Mouse (Mus musculus) adrenal gland, adult 10 weeks (tissue): Measurements from ENCODE around the gene Selenoi. TPM values are rescaled to one million over a fixed set of nuclear protein-coding genes. Genes with fewer than 3 reads are reported as not detected.

Experiments used
- polyA plus RNA-seq: library from polyadenylated mRNA; stranded (reverse); fragments of 350-450 nt; fragmentation: Illumina TruSeq; extraction: RNeasy Lipid Tissue Mini Kit (QIAGEN cat#74804); gene quantifications from one replicate; pipeline ENCODE4 v1.2.3, GENCODE M21; 2014; ENCODE audit warnings: low read depth, low replicate concordance

Selenoi gene
- 45.8 TPM for polyA plus RNA-seq

DNA sequence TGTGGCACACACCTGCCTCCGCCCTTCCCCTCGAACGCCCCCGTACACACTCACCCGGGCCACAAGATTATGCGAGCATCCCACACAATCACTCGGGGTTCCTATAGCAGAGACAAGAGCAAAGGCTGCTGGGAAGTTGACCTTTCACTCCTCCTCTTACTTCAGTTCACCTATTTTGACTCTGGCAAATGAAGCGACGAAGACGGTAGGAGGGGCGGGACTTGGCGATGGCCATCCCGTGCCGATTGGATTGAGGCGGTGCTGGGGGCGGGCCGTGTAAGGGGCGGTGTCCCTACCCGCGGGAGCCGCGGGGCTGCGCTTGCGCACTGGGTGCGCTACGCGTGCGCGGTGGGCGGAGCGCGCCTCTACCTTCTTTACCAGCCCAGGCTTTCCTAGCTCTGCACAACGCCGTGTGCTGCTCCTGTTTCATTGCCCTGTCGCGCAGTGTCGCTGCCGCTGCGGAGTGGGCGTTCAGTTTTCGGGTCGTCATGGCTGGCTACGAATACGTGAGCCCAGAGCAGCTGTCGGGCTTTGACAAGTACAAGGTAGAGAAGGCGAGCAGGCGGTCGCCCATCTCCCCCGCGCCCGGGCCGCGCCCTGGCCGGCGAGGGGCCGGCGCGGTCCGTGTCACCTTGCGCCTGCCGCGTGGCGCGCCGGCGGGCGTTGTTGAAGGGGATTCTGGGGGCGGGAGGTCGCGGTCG lies at the start of gene Selenoi:
Selenoi (plus strand) TSS at position 311 of the 701 bp plus-strand sequence.

DNA sequence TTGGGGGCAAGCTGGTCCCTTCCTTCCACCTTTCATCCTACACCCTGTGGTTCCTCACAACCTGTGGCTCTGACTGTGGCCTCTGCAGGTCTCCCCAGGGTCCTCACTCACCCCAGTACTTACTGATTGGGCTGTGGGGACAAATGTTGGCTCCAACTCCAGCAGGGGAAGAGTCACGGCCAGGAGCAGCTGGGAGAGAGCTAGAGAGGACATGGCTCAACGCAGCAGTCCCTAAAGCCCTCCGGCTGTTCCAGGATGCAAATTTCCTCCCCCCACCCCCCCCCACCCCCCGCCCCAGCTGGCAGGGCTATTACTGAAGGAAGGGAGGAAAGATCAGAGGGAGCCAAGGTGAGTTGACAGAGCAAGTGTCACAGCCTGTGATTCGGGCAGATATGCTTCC lies 26.9 kb upstream of the Selenoi start, which contains the start of gene Adgrf3:
Adgrf3 (minus strand) TSS at position 230 of the 400 bp plus-strand sequence.

DNA sequence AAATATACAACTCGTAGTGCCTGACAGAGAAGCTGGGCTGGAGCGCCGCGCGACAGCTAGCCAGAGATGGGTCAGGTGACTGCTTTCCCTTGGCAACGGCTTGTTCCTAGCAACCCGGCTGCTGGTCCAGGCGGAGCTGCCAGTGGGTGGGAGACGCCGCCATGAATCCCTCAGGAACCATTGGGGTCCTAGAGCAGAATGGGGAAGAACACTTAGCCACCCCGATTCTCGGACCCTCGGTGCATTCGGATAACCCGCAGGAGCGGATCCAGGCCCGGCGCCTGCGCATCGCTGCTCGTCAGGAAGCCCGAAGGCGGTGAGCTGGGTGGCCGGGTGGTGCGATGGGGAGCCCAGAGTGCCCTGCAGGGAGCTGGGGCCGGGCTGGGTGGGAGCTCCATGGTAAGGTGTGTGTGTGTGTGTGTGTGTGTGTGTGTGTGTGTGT lies 48.9 kb downstream of the Selenoi start, which contains the start of gene Drc1:
Drc1 (plus strand) TSS at position 98 of the 442 bp plus-strand sequence.

Other genes starting within 250 kb of the Selenoi start
- not detected for gene Il6, start 219.5 kb upstream of the Selenoi start, polyA plus RNA-seq
- gene Tyms, start 159.0 kb upstream of the Selenoi start, polyA plus RNA-seq = 13.4 TPM
- gene Garem2, start 127.4 kb upstream of the Selenoi start, polyA plus RNA-seq = not detected
- not detected for gene 3110082J24Rik, start 126.5 kb upstream of the Selenoi start, polyA plus RNA-seq
- gene Hadha, start 77.4 kb upstream of the Selenoi start, polyA plus RNA-seq = 464 TPM
- 1,997 TPM for gene Hadhb, start 77.3 kb upstream of the Selenoi start, polyA plus RNA-seq
- not detected for gene Adgrf3, start 26.9 kb upstream of the Selenoi start, polyA plus RNA-seq
- gene Drc1, start 48.8 kb downstream of the Selenoi start, polyA plus RNA-seq = not detected
- not detected for gene Otof, start 229.4 kb downstream of the Selenoi start, polyA plus RNA-seq
- gene 1700001C02Rik, start 233.5 kb downstream of the Selenoi start, polyA plus RNA-seq = not detected